Mouse (Mus musculus): ENCODE data around the gene Zfp385c. TPM values are rescaled to one million over a fixed set of nuclear protein-coding genes. Genes with fewer than 3 reads are reported as not detected.
A peak's percentile ranks its signal among the peaks of the same experiment; 100 is the strongest.

Zfp385c gene
- 0.32 TPM in 1 of 2 replicates, not detected in the other for polyA plus RNA-seq (2014; fragmentation: Nextera tagmentation; extraction: Ambion mirVana)

DNA sequence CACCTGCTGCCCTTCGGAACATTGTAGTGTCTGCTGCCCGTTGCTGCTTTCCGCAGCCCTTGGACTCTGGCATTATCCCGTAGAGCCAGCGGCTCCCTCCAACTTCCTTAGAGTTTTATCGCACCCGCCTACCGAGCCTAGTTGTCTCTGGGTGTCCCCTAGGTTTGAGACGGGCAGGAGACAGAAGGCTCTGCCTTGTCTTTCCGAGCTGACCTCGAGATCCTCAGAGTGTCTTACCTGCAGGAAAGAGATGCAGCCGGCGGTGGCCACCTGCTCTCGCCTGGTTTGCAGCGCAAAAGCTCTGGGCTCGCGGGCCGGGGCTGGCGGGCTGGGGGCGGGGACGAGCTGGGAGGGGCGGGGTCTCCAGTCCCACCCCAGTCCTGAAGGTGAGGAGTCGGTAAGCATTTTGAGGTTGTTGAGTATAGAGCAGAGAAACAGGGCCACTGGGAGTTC is at the start of gene Zfp385c:
Gene Zfp385c, minus strand, starts transcription at position 292 of the 453 bp plus-strand sequence.
- Histone ChIP-seq H3K9ac (ENCODE audit: low read length) (peak within 1 kb of the TSS; percentile 29; the same call in 1 of the 2 replicates), H3K4me1 (ENCODE audit: control insufficient read depth, insufficient read depth, low read length) (no peaks in the 10 kb centered on the region; the same call in 1 of the 2 replicates), H3K27me3 (ENCODE audit: control insufficient read depth, insufficient read depth, low read length) (peaks cover 18% of the 10 kb centered on the region), H3K4me2 (ENCODE audit: low read depth) (peak within 1 kb of the TSS; percentile 49), H3K27ac (ENCODE audit: low read depth, low read length) (no peak within 1 kb of the TSS), H3K4me3 (ENCODE audit: low read depth, low read length) (peak within 1 kb of the TSS; percentile 20), H3K36me3 (ENCODE audit: control insufficient read depth, insufficient read depth, low read length) (no peaks in the 10 kb centered on the region), H3K9me3 (ENCODE audit: control insufficient read depth, low read length) (no peaks in the 10 kb centered on the region)
- WGBS = 1% methylated on average over 23 of the region's 23 CpGs
- ATAC-seq (ENCODE audit: insufficient read depth, low FRiP score, low TSS enrichment) (no peak), DNase-seq (ENCODE audit: low spot score) (no peak)

- Histone ChIP-seq H3K4me1 (ENCODE audit: control insufficient read depth, insufficient read depth, low read length) (peaks cover 10% of the 10 kb centered on the region), H3K9me3 (ENCODE audit: control insufficient read depth, low read length) (no peaks in the 10 kb centered on the region), H3K27me3 (ENCODE audit: control insufficient read depth, insufficient read depth, low read length) (no peaks in the 10 kb centered on the region), H3K9ac (ENCODE audit: low read length) (no peak overlapping the region), H3K36me3 (ENCODE audit: control insufficient read depth, insufficient read depth, low read length) (no peaks in the 10 kb centered on the region), H3K27ac (ENCODE audit: low read depth, low read length) (no peak overlapping the region), H3K4me2 (ENCODE audit: low read depth) (no peak overlapping the region), H3K4me3 (ENCODE audit: low read depth, low read length) (no peak overlapping the region)
- ATAC-seq (ENCODE audit: insufficient read depth, low FRiP score, low TSS enrichment) (no peak), DNase-seq (ENCODE audit: low spot score) (no peak)
- 79% methylated on average over 6 of the region's 6 CpGs for WGBS
Observed at GRCm38 (mm10) chr11:100741348-100741747, 49.1 kb upstream of the Zfp385c start.

DNA sequence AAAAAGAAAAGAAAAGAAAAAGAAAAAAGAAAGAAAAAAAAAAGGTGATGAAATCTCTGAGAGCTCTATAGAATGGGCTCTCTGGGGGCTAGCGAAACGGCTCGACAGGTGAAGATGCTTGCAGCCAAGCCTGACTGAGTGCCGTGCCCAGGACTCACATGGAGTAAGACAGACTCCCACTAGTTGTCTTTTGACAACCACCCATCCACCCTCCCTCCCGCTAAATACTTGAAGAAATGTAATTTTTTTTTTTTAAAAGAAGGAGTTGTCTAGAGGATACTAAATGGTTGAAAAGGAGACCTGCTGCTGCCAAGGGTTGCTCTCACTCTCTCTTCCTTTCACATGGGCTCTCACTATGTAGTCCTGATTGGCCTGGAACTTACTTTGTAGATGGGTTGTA is 46.5 kb upstream of the Zfp385c start:
- no peaks in the 10 kb centered on the region for H3K36me3 ChIP-seq (ENCODE audit: control insufficient read depth, insufficient read depth, low read length)
- H3K9me3 ChIP-seq (ENCODE audit: control insufficient read depth, low read length) = no peaks in the 10 kb centered on the region
- H3K4me3 ChIP-seq (ENCODE audit: low read depth, low read length) = peak overlapping the region; percentile 96
- peaks cover 11% of the 10 kb centered on the region for H3K4me1 ChIP-seq (ENCODE audit: control insufficient read depth, insufficient read depth, low read length)
- no peak overlapping the region for H3K27ac ChIP-seq (ENCODE audit: low read depth, low read length)
- H3K27me3 ChIP-seq (ENCODE audit: control insufficient read depth, insufficient read depth, low read length) = no peaks in the 10 kb centered on the region
- H3K9ac ChIP-seq (ENCODE audit: low read length) = no peak overlapping the region
- H3K4me2 ChIP-seq (ENCODE audit: low read depth) = peak overlapping the region; percentile 45
- no peak for DNase-seq (ENCODE audit: low spot score)
- no peak; the same call in 1 of the 2 replicates for ATAC-seq (ENCODE audit: insufficient read depth, low FRiP score, low TSS enrichment)
- WGBS = 21% methylated on average over 5 of the region's 5 CpGs

DNA sequence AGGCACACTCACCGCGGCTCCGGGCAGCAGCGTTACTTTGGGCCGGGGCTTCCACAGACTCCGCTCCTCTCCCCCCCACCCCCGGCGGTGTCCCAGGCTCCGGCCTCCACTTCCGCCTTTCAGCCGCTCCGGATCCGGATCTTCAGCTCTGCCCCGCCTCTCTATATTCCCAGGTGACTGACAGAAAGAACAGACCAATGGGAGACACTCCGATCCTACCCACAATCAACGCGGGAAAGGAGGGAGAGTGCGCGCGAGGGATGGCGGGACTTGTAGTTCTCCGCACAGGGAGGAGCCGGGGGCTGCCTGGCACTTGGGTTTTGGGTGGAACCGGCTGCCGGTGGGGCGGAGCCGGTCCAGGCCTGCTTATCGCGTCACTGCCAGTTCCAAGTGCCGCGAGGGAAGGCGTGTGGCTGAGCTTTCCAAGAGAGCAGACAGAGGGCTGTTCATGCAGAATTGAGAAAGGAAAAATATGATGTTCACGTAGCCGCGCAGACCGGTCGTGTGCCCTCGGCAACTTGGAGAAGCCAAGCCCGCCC is 45.9 kb upstream of the Zfp385c start, which contains the start of gene Rab5c:
Gene Rab5c, minus strand, starts transcription at position 150 of the 539 bp plus-strand sequence.
- peak; percentile 98 for DNase-seq (ENCODE audit: low spot score)
- ATAC-seq (ENCODE audit: insufficient read depth, low FRiP score, low TSS enrichment) = peak; percentile 99
- H3K9ac ChIP-seq (ENCODE audit: low read length) = peak within 1 kb of the TSS; percentile 91
- H3K4me2 ChIP-seq (ENCODE audit: low read depth) = peak within 1 kb of the TSS; percentile 83
- no peak within 1 kb of the TSS for H3K27ac ChIP-seq (ENCODE audit: low read depth, low read length)
- WGBS = under 1% methylated on average over 39 of the region's 39 CpGs
- no peaks in the 10 kb centered on the region for H3K36me3 ChIP-seq (ENCODE audit: control insufficient read depth, insufficient read depth, low read length)
- no peaks in the 10 kb centered on the region for H3K27me3 ChIP-seq (ENCODE audit: control insufficient read depth, insufficient read depth, low read length)
- H3K4me1 ChIP-seq (ENCODE audit: control insufficient read depth, insufficient read depth, low read length) = peaks cover 11% of the 10 kb centered on the region
- peak within 1 kb of the TSS; percentile 96 for H3K4me3 ChIP-seq (ENCODE audit: low read depth, low read length)
- H3K9me3 ChIP-seq (ENCODE audit: control insufficient read depth, low read length) = no peaks in the 10 kb centered on the region

DNA sequence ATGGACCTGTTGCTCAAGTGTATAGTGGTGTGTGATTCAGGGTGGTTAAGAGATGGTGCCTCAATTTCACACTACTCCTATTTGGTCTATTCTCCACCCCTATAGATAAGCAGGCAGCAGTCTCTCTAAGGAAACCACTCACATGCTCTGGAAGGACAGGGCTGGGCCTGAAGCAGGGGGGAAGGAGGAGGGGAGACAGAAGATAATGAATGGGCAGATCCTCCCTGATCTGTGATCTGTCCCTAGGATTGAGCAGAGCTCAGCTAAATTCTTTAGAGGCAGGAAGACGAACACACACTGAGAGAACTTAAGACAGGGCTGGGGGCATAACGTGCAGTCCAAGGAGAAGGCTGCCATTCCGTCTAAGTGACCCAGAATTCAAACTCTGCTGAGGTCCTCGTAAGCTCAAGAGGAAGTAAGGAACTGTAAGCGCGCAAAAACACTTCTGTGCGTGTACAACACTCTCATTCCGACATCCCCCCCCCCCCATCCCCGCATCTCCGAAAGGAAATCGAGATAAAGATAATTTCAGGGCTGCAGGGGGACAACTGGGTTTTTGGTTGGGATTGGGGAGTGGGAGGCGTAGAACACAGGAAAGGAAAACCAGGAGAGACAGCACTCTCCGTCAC is 45.0 kb upstream of the Zfp385c start:
- DNase-seq (ENCODE audit: low spot score) = no peak
- 6% methylated on average over 13 of the region's 13 CpGs for WGBS
- no peaks in the 10 kb centered on the region for H3K27me3 ChIP-seq (ENCODE audit: control insufficient read depth, insufficient read depth, low read length)
- H3K27ac ChIP-seq (ENCODE audit: low read depth, low read length) = no peak overlapping the region
- H3K9me3 ChIP-seq (ENCODE audit: control insufficient read depth, low read length) = no peaks in the 10 kb centered on the region
- peak overlapping the region; percentile 83 for H3K4me2 ChIP-seq (ENCODE audit: low read depth)
- peak overlapping the region; percentile 91 for H3K9ac ChIP-seq (ENCODE audit: low read length)
- peak overlapping the region; percentile 96 for H3K4me3 ChIP-seq (ENCODE audit: low read depth, low read length)
- peaks cover 11% of the 10 kb centered on the region for H3K4me1 ChIP-seq (ENCODE audit: control insufficient read depth, insufficient read depth, low read length)
- ATAC-seq (ENCODE audit: insufficient read depth, low FRiP score, low TSS enrichment) = no peak
- no peaks in the 10 kb centered on the region for H3K36me3 ChIP-seq (ENCODE audit: control insufficient read depth, insufficient read depth, low read length)

- DNase-seq (ENCODE audit: low spot score) (no peak), ATAC-seq (ENCODE audit: insufficient read depth, low FRiP score, low TSS enrichment) (no peak)
- Histone ChIP-seq H3K9me3 (ENCODE audit: control insufficient read depth, low read length) (no peaks in the 10 kb centered on the region), H3K4me2 (ENCODE audit: low read depth) (peak overlapping the region; percentile 83), H3K27me3 (ENCODE audit: control insufficient read depth, insufficient read depth, low read length) (no peaks in the 10 kb centered on the region), H3K36me3 (ENCODE audit: control insufficient read depth, insufficient read depth, low read length) (no peaks in the 10 kb centered on the region), H3K9ac (ENCODE audit: low read length) (no peak overlapping the region; the same call in 1 of the 2 replicates), H3K4me3 (ENCODE audit: low read depth, low read length) (peak overlapping the region; percentile 96; the same call in 1 of the 2 replicates), H3K27ac (ENCODE audit: low read depth, low read length) (no peak overlapping the region), H3K4me1 (ENCODE audit: control insufficient read depth, insufficient read depth, low read length) (peaks cover 11% of the 10 kb centered on the region)
- 85% methylated on average over 4 of the region's 4 CpGs for WGBS
Observed at GRCm38 (mm10) chr11:100736746-100737080, 44.5 kb upstream of the Zfp385c start.

DNA sequence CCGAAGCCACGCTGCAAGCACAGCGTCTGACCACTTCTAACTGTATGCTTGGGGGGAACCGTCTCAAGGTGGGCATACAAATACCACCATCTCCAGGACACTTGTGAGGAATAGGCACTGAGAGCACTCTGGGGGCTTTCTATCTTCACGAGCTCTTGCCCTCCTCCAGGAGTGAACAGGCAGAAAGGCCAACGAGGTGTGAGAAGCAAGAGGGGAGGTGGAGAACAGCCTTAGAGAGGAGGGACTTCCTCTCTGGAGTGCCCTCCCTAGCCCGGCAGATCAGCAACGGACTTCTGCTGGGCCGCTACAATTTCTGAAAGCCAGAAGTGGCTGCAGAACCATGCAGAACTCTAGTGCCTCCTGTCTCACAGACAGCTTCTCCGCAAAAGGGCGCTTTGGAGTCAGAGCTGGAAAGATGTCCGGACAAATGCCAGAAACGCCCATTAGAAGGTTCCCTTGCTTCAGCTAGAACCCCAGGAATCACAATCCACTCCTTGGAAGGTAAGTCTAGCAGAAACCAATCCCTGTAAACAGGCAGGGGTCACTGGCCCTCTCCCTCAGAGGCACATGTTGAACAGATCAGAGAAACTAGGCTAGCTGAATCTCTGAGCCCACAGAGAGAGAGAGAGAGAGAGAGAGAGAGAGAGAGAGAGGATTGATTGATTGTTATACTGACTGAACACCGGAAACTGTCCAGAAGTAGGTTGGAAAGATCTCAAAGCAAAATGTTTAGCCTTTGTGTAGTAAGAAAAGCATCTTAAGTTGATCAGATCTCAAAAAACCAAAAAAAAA is 43.9 kb upstream of the Zfp385c start:
- DNase-seq (ENCODE audit: low spot score) (no peak), ATAC-seq (ENCODE audit: insufficient read depth, low FRiP score, low TSS enrichment) (no peak)
- Histone ChIP-seq H3K27ac (ENCODE audit: low read depth, low read length) (no peak overlapping the region), H3K4me2 (ENCODE audit: low read depth) (peak overlapping the region; percentile 17; the same call in 1 of the 2 replicates), H3K27me3 (ENCODE audit: control insufficient read depth, insufficient read depth, low read length) (no peaks in the 10 kb centered on the region), H3K9ac (ENCODE audit: low read length) (no peak overlapping the region), H3K9me3 (ENCODE audit: control insufficient read depth, low read length) (no peaks in the 10 kb centered on the region), H3K4me1 (ENCODE audit: control insufficient read depth, insufficient read depth, low read length) (peaks cover 11% of the 10 kb centered on the region), H3K4me3 (ENCODE audit: low read depth, low read length) (no peak overlapping the region), H3K36me3 (ENCODE audit: control insufficient read depth, insufficient read depth, low read length) (no peaks in the 10 kb centered on the region)
- WGBS = 78% methylated on average over 14 of the region's 14 CpGs

DNA sequence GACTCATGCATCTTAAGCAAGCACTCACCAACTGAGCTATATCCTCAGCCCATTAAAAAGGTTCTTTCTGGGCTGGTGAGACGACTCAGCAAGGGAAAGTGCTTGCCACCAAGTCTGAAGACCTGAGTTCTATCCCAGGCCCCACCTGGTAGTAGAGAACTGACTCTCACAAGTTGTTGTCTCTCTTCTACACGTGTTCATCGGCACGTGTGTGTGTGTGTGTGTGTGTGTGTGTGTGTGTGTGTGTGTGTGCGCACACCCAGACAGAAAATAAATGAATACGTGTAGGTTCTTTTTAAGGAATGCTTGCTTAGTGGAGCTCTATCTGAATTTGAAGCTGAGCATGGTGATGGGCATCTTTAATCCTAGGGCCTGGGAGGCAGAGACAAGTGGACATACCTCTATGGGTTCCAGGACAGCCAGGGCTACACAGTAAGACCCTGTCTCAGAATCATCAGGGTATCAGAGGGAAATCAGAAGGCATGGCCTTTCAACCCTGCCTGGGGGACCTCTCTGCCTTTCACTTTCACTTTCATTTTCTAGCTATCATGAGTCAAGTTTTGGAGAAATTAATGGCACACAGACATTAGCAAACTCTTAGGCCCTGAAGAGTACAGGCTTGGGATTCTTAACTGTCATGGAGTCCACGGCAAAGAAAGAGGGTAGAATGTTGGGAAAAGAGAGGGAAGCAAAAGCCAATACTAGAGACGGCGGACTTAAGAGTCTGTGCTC is 43.0 kb upstream of the Zfp385c start:
- no peak overlapping the region for H3K4me2 ChIP-seq (ENCODE audit: low read depth)
- DNase-seq (ENCODE audit: low spot score) = no peak

More for the DNA sequence above, 43.0 kb upstream of the Zfp385c start:
- H3K9me3 ChIP-seq (ENCODE audit: control insufficient read depth, low read length) = no peaks in the 10 kb centered on the region
- no peaks in the 10 kb centered on the region for H3K36me3 ChIP-seq (ENCODE audit: control insufficient read depth, insufficient read depth, low read length)
- peaks cover 11% of the 10 kb centered on the region for H3K4me1 ChIP-seq (ENCODE audit: control insufficient read depth, insufficient read depth, low read length)
- no peak overlapping the region for H3K4me3 ChIP-seq (ENCODE audit: low read depth, low read length)
- H3K9ac ChIP-seq (ENCODE audit: low read length) = no peak overlapping the region
- no peak for ATAC-seq (ENCODE audit: insufficient read depth, low FRiP score, low TSS enrichment)
- H3K27ac ChIP-seq (ENCODE audit: low read depth, low read length) = no peak overlapping the region
- no peaks in the 10 kb centered on the region for H3K27me3 ChIP-seq (ENCODE audit: control insufficient read depth, insufficient read depth, low read length)
- WGBS = 91% methylated on average over 9 of the region's 9 CpGs

All from neural tube, embryonic 11.5 days (tissue).